Mouse (Mus musculus) G1E-ER4 (cell line): ENCODE results near the gene Scyl2. TPM values are rescaled to one million over a fixed set of nuclear protein-coding genes. Genes with fewer than 3 reads are reported as not detected.

Source experiments
- GATA1 ChIP-seq: IDR thresholded peaks from one replicate; pipeline ENCODE4 v1.8.0; 2012; ENCODE audit warnings: low read length, inconsistent platforms
- polyA plus RNA-seq: library from polyadenylated mRNA; stranded (reverse); fragments of >175 nt; gene quantifications from 2 replicates; pipeline ENCODE4 v1.2.3, GENCODE M21; 2012

The Scyl2 gene
- polyA plus RNA-seq, result 4.4 and 8.9 TPM in 2 replicates

DNA sequence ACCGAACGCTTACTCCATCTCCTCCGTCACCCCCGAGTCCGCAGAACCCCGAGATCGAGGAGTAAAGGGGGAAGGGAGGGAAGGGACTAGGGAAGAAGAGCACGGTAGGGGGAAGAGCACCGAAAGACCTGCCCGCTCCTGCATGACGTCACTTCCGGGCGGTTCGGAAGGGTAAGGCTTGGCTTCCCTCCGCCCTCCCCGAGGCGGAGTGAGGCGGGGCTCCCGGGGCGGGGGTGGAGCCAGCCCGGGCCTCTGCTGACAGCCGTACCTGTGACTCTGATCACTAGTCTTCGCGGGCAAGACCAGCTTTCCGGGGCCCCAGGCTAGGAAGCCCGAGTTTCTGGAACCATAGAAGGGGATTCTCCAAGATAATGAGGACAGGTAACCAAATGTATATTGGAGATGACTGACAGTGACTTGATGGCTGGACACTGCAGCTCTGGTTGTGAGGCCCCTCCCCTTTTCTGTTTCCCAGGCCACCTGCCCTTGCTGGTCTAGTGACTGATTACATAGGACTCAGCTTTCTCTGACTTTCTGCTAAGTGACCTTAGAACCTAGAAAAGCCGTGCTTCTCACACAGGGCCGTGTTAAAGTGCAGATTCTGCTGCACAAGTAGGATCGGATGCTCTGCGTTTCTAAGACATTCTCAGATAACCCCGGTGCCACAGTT, at the start of gene Scyl2:
TSS of gene Scyl2 (minus strand) at position 147 of the 670 bp plus-strand sequence.
- no peak for TF ChIP-seq GATA1

DNA sequence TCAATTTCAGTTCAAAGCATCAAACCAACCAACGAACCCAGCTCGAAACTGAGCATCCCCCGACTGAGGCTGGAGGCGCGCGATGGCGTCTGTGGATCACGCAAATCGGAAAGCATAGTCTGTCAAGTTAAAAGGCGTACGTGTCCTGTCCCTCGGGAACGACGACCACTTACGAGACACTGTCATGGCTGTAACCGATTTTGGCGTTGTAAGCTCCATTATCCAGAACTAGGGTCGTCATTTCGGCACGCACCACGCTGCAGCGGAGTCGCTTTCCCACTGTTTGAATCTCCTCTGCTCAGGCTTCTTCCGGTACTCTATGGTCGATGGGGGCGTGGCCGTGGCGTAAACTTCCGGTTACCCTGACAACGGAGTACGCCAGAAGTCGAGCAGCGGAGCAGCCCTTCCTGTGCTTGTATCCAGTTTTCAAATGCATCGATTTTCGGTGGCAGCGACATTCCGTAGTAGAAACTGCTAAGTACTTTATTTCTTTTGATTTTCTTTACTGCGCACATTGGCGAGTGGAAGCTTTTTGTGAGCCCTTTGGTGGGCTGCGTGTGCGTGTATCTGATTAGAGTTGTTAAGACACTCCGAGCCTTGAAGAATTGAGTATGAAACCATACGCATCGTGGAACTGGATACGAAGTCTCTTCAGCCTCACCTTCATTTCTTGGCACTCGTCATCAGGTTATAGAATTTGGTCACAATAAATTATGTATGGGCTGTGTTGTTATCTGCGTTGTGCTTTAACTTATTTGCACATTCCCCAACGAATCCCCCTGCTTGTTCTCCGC, 46.1 kb upstream of the Scyl2 start, which contains the start of gene Actr6:
TSS of gene Actr6 (minus strand) at position 295 of the 794 bp plus-strand sequence.
- TF ChIP-seq GATA1, result no peak

DNA sequence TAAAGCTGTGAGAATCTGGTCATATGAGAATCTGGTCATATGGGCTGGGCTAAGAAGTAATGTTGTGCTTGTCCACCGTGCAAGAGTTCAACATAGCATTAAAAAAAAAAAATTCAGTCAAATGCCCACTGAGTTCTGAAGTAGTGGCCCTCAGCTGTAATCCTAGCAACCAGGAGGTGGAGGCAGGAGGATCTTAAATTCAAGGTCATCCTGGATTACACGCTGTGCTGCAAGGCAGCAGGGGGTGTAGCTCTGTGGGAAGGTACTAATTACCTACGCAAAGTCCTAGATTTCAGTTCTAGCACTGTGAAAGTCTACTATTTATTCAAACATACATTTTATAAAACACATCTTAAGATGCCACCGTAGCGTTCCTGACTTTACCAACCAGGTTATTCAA, 45.3 kb upstream of the Scyl2 start:
- no peak for TF ChIP-seq GATA1

DNA sequence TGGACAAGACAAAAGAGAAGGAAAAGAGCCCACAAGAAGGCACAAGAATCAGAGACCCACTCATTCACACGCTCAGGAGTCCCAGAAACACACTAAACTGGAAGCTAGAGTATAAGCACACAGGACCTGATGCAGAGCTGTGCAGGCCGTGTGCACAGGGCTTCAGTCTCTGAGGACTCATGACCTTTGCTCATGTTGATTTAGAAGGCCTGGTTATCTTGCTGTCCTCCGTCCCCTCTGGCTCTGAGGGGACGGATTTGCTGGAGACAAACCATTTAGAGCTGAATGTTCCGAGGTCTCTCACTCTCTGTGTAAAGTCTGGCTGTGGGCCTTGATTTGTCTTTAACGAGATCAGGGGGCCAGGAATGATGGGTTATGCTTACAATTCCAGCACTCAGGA, 44.3 kb upstream of the Scyl2 start:
- no peak for TF ChIP-seq GATA1

DNA sequence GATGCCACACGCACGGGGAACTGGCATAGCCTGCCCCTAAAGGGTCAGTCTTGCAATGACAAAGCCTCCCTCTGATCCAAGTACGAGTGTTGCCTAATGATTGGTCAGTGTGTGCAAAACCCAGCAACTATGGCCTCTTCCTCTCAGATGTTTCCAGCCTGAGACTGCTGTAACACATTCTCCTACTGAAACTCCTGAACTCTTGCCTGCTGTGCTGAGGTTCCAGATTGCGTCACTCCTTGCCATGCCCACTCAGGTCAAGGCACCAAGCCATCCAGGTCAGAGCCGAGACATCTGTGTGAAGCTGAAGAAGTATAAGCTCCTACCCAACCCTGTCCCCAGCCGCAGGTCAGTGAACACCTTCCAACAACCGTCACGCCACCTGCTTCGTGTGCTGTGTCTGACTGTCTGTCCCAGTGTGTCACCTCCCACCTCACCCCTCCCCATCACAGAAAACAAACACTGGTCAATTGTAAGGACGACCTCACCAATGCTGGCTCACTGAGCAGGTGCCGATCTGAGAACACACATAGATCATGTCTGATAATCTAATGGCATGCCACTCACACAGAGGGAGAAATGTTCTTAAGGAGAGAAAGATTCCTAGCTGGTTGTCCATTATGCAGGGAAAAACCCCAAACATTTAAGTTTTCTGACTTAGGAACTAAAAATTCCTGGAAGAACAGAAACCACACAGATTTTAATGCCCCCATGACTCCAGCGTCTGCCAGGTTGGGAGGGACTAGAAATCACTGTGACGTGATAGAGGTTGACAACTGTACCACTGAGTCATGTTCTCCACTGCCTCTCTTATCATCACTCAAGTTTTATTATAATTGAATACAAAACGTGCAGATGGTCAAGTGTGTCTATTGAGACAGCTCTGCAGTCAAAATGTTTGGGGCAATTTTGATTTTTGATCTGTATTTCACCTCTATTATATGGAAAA, 36.4 kb upstream of the Scyl2 start:
- no peak for TF ChIP-seq GATA1

DNA sequence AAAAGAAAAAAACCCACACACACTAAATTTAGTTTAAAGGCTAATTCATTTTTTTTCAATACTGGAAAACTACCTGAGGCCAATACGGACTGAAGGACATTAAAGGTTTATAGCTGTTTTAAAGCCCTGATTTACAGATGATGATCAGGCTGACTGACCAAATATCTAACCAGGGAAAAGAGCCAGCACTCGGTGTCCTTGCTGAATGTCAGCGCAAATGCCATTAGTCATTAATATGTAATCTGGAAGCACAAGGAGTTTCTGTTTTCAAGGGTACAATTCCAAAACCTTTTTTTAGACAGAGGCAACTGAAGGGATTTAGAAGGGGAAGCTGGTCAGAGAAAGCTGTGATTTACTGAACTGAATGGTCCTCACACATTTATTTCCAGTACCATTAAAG, 34.7 kb upstream of the Scyl2 start:
- TF ChIP-seq GATA1, result no peak

DNA sequence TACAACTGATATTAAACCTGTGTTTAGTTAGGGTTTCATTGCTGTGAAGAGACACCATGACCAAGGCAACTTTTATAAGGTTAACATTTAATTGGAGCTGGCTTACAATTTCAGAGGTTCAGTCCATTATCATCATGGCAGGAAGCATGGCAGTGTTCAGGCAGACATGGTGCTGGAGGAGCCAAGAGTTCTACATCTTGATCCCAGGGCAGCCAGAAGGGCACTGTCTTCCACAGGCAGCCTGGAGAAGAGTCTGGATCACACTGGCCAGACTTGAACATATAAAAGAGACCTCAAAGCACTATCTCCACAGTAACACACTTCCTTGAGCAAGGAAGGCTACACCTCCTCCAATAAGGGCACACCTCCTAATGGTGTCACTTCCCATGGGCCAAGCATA, 34.2 kb upstream of the Scyl2 start:
- no peak for TF ChIP-seq GATA1

DNA sequence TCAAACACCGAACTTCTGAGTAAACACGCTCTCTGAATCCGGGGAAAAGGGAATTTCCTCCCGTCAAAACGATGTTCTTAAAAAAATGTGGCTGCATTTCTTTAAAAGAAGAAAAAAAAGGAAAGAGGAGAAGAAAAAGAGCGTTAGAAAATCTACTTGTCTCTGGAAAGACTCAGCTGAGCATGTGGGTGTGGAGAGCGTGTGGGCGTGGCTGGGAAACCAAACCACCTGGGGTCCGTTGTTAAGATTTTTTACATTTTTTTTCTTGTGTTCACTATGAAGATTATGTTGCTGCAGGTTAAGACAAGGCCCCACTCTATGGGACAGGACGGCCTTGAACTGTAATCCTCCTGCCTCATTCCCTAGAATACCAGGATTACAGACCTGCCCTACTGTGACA, 28.8 kb upstream of the Scyl2 start:
- no peak for TF ChIP-seq GATA1

DNA sequence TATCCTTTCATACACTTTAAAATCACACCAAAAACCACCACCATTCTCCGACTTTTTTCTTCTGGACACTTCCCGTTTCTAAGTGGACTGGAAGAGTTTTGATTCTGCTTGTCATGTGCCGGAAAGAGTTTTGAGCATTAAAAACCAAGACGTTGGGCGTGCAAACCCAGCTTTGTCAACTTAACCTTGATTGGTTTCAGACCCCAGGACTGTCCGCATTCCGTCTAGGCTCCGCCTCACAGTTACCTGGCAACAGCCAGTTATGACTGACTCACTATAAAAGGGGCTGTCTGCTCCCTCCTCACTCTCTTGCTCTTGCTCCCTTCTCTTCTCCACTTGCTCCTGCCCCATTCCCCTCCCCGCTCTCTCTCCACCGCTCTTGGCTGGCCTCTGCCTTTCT, 22.6 kb upstream of the Scyl2 start:
- TF ChIP-seq GATA1, result no peak

DNA sequence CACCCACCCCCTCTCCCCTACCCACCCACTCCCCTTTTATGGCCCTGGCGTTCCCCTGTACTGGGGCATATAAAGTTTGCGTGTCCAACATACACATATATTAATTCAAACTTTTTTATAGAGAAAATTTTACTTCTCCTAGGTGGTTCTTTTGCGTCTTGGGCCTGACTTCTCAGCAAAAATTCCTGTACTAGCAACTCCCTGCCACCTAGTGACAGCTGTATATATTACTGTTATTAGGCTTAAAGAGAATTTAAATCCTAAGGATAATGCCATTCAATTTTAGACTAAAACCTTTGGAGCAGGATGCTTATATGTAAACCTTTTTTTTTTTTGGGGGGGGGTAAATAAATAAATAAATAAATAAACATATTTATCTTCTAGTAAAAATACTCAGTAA, 21.3 kb upstream of the Scyl2 start:
- TF ChIP-seq GATA1, result no peak

DNA sequence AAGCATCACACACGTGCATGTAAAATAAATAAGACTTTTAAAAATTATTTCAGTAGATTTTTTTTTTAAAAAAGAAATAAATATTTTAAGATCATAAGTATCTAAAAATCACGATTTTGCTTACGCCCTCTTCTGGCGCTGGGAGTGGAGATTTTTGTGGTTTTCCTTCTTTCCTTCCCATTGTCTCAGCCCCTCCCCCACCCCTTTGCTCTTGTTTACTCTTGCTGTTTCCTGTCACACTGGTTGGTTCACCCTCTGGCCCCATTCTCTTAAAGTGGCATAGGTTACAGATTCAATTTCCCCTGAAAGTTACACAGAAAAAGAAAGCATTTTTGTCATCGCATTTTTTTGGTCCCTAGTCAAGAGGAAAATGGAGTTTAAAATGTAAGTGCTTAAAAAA, 17.0 kb upstream of the Scyl2 start:
- TF ChIP-seq GATA1, result no peak

DNA sequence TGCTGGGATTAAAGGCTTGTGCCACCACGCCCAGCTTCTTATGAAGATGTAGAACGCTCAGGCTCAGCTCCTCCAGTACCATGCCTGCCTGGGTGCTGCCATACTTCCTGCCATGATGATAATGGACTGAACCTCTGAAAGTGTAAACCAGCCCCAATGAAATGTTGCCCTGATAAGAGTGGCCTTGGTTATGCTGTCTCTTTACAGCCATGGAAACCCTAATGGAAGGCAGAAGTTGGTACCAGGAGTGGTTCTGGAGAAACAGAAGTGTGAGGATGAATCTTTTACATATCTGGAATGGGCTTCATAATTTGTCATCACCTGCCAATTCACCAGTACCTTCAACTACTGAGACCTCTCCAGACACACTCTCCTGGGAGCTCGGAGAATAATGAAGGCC, 11.9 kb upstream of the Scyl2 start:
- no peak for TF ChIP-seq GATA1

DNA sequence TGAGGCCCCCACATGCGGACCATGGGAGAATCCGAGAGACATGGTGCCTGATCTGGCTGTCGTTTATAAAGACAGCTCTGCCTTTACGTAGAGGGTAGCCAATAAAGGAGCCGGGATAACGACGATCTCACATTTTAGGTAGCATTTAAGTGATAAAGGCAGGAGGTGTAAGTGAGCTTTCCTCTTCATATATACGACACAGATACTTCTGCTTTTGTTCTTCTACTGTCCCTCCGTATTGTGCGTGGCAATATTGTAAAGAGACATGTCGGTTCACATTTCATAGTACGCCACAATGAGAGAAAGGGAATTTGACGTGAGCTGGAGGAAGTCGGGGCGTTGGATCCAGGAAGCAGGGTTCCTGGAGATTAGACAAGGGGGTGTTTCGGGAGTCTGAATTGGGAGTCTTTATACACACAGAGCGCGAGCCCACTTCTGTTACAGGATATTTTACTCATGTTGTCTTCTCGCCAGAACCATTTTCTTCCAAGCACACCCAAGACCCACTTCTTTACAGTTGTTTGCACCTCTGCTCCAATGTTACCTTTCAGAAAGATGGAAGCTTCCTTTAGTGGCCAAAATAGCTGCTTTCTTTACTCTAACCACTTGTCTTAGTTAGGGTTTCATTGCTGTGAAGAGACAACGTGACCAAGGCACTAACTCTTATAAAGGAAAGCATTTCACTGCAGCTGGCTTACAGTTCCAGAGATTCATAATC, 9.3 kb upstream of the Scyl2 start:
- TF ChIP-seq GATA1, result no peak

DNA sequence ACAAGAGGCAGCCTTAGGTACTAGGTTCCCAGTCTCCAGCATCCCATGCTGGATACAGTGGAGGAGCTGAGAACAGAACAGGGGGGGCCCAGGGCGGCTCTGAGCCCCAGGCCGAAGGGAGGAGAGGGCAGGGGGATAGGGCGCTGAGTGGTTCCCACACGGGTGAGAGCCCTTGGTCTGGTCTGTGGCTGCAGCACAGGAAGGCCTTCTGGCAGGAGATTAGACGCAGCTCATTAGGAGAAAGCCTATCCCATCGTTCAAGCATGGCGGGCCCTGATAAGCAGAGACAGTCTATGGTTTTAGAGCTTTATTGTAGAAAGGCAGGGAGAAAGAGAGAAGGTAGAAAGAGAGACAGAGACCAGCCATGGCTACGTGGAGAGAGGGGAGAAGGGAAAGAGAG, 3.9 kb upstream of the Scyl2 start:
- no peak for TF ChIP-seq GATA1

DNA sequence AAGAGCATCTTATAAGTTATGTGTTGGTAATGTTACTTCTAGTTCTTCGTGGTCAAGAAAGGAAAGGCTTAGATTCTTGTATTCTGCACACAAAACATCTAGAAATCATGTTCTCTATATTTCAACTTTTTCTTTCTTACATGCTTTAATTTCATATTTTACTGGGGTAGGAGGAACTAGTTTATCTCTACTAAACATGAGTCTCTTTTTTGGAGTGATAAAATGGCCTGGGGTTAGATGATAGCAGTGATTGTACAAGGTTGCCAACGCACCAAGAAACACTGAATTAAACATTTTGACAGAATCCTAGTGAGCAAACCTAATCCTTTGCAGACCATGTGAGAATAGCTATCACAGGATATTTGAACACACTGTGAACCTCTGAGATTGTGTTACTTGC, 1.4 kb upstream of the Scyl2 start:
- no peak for TF ChIP-seq GATA1
